ENCODE assay signal across 27 mouse cellular contexts in the genomic region with DNA sequence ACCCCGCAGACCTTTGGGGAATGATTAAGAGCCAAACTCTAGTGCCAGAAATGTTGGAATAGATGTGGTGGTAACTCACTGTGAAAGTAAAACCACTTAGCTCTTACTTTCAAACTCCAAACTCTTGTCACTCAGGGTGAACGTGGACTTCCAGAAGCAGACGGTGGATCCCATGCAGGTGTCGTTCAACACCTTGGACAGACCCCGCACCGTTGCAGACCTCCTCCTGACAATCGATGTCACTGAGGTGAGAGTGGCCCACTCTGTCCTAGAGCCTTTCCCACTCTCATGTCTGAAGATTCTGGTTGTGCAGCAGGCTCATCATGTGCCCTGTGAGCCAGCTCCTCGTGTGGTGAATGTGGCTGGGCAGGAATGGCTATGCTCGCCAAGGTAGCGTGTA. TPM values are rescaled to one million over a fixed set of nuclear protein-coding genes. Genes with fewer than 3 reads are reported as not detected.
"Had no signal": no experiment of that assay in that cellular context is flagged by ENCODE, and none has a peak within 500 bp of the region (broad histone marks: within the 10 kb centered on the region; RNA-seq: fewer than 3 reads in every experiment).

No protein-coding gene starts in this region.

- DNase-seq: retina, postnatal 1 day; right cerebral cortex, adult 18-20 months; right cerebral cortex, postnatal 14 days; right cerebral cortex, postnatal 25 days; right cerebral cortex, postnatal 4 days; spleen, adult 18-20 months; thymus, adult 18-20 months; thymus, adult 2 months; thymus, postnatal 14 days; thymus, postnatal 25 days; thymus, postnatal 36 days; thymus, postnatal 4 days had no signal

- H3K36me3 ChIP-seq: neural tube, embryonic 12.5 days; neural tube, embryonic 13.5 days; neural tube, embryonic 15.5 days; stomach, embryonic 15.5 days had no signal

- H3K9ac ChIP-seq: neural tube, embryonic 13.5 days; neural tube, embryonic 15.5 days; stomach, embryonic 15.5 days had no signal

- H3K9me3 ChIP-seq: neural tube, embryonic 12.5 days; neural tube, embryonic 13.5 days; neural tube, embryonic 15.5 days; stomach, embryonic 15.5 days had no signal

- H3K27ac ChIP-seq: neural tube, embryonic 12.5 days; neural tube, embryonic 13.5 days; neural tube, embryonic 15.5 days; stomach, embryonic 15.5 days; stomach, postnatal 0 days had no signal

- H3K4me1 ChIP-seq: neural tube, embryonic 12.5 days; neural tube, embryonic 13.5 days; neural tube, embryonic 15.5 days; stomach, embryonic 15.5 days had no signal

- H3K27me3 ChIP-seq: neural tube, embryonic 12.5 days; neural tube, embryonic 13.5 days; neural tube, embryonic 15.5 days; stomach, embryonic 15.5 days had no signal

- H3K4me3 ChIP-seq: neural tube, embryonic 12.5 days; neural tube, embryonic 13.5 days; neural tube, embryonic 15.5 days; stomach, embryonic 15.5 days had no signal

RNA-seq across cellular contexts. Expression of a gene that starts 58.1 kb away (rescaled TPM):
- total RNA-seq: neutrophil, adult 5-6 weeks had no signal
- polyA plus RNA-seq: neural tube, embryonic 11.5 days; neural tube, embryonic 12.5 days; neural tube, embryonic 13.5 days; neural tube, embryonic 14.5 days; neural tube, embryonic 15.5 days; small intestine, adult 2 months; spleen, adult 2 months; stomach, embryonic 14.5 days; stomach, embryonic 15.5 days; stomach, embryonic 16.5 days; testis, adult 2 months; thymus, adult 2 months; thymus, postnatal 0 days; urinary bladder, adult 2 months had no signal
